Mouse (Mus musculus) heart, embryonic 12.5 days (tissue): ENCODE measurements around the gene Bcat2. TPM values are rescaled to one million over a fixed set of nuclear protein-coding genes. Genes with fewer than 3 reads are reported as not detected.

Source experiments
- ATAC-seq: fragments of 200-750 bp; cut with Nextera tagmentation; 2 replicates; pipeline ENCODE4 v1.8.0; 2017; ENCODE audit warnings: moderate TSS enrichment, moderate library complexity; ENCODE audit not compliant: insufficient number of reproducible peaks, low FRiP score
- H3K27ac ChIP-seq: fragments of 300-500 bp; sonication (generic); 2 replicates; pipeline ENCODE4 v1.5.1; 2016; ENCODE audit warnings: mild to moderate bottlenecking, moderate library complexity; ENCODE audit not compliant: poor library complexity, severe bottlenecking
- H3K27me3 ChIP-seq: fragments of 300-500 bp; sonication (generic); replicated peaks from 2 replicates; pipeline ENCODE4 v1.6.1; 2016; ENCODE audit warnings: mild to moderate bottlenecking, moderate library complexity
- H3K36me3 ChIP-seq: fragments of 300-500 bp; sonication (generic); 2 replicates; pipeline ENCODE4 v1.6.1; 2016; ENCODE audit warnings: mild to moderate bottlenecking, moderate library complexity
- H3K4me1 ChIP-seq: fragments of 300-500 bp; sonication (generic); replicated peaks from 2 replicates; pipeline ENCODE4 v1.6.1; 2016; ENCODE audit warnings: mild to moderate bottlenecking
- H3K4me2 ChIP-seq: fragments of 300-500 bp; sonication (generic); 2 replicates; pipeline ENCODE4 v1.6.1; 2016; ENCODE audit warnings: mild to moderate bottlenecking, moderate library complexity
- H3K4me3 ChIP-seq: fragments of 300-500 bp; sonication (generic); 2 replicates; pipeline ENCODE4 v1.5.1; 2016; ENCODE audit warnings: mild to moderate bottlenecking
- H3K9ac ChIP-seq: fragments of 300-500 bp; sonication (generic); 2 replicates; pipeline ENCODE4 v1.6.1; 2016; ENCODE audit warnings: mild to moderate bottlenecking, moderate library complexity
- H3K9me3 ChIP-seq: fragments of 300-500 bp; sonication (generic); replicated peaks from 2 replicates; pipeline ENCODE4 v1.6.1; 2016; ENCODE audit warnings: mild to moderate bottlenecking, moderate library complexity
- WGBS: fragments of 180-500 bp; shearing (Covaris S2); methylation state at CpG from one replicate; pipeline ENCODE4 v1.1.7; 2016; 5-methylcytosine and 5-hydroxymethylcytosine counted together
- polyA plus RNA-seq: library from polyadenylated mRNA; unstranded; fragments of >200 nt; fragmentation: Nextera tagmentation; extraction: Ambion mirVana; gene quantifications from 2 replicates; pipeline ENCODE4 v1.2.1, GENCODE M21; 2016

The Bcat2 gene
- polyA plus RNA-seq, 1 experiment from 2014 or later: 64.7 TPM

GRCm38 (mm10) chr7:45587631-45588592 is 18.0 kb downstream of the Bcat2 start:
- 91% methylated on average over 23 of the region's 23 CpGs for WGBS
- Histone ChIP-seq H3K9ac (no peak overlapping the region), H3K4me1 (peaks cover 10% of the 10 kb centered on the region; the same call in 1 of the 2 replicates), H3K36me3 (peaks cover 40% of the 10 kb centered on the region), H3K4me2 (no peak overlapping the region), H3K4me3 (no peak overlapping the region), H3K9me3 (0 out of 2 replicates have a peak, but pooled peaks cover 3% of the 10 kb centered on the region), H3K27ac (no peak overlapping the region), H3K27me3 (no peaks in the 10 kb centered on the region)
- ATAC-seq: no peak

GRCm38 (mm10) chr7:45589173-45589572 is 19.2 kb downstream of the Bcat2 start:
- H3K4me3 ChIP-seq: peak overlapping the region; percentile 36
- H3K9me3 ChIP-seq: 0 out of 2 replicates have a peak, but pooled peaks cover 3% of the 10 kb centered on the region
- H3K36me3 ChIP-seq: peaks cover 36% of the 10 kb centered on the region
- peaks cover 10% of the 10 kb centered on the region; the same call in 1 of the 2 replicates for H3K4me1 ChIP-seq
- peak; percentile 94 for ATAC-seq
- H3K27me3 ChIP-seq: no peaks in the 10 kb centered on the region
- peak overlapping the region; percentile 63 for H3K4me2 ChIP-seq
- no peak overlapping the region for H3K27ac ChIP-seq
- H3K9ac ChIP-seq: peak overlapping the region; percentile 52
- 6% methylated on average over 19 of the region's 19 CpGs for WGBS

GRCm38 (mm10) chr7:45589898-45590297 is 19.9 kb downstream of the Bcat2 start:
- H3K27me3 ChIP-seq: no peaks in the 10 kb centered on the region
- 0 out of 2 replicates have a peak, but pooled peaks cover 3% of the 10 kb centered on the region for H3K9me3 ChIP-seq
- H3K4me2 ChIP-seq: 0 out of 2 replicates have a peak overlapping the region, but pooled peaks have one; percentile 63
- 90% methylated on average over 5 of the region's 5 CpGs for WGBS
- peaks cover 31% of the 10 kb centered on the region for H3K36me3 ChIP-seq
- H3K9ac ChIP-seq: peak overlapping the region; percentile 52; the same call in 1 of the 2 replicates
- H3K27ac ChIP-seq: no peak overlapping the region
- peaks cover 10% of the 10 kb centered on the region; the same call in 1 of the 2 replicates for H3K4me1 ChIP-seq
- no peak overlapping the region for H3K4me3 ChIP-seq
- no peak for ATAC-seq

GRCm38 (mm10) chr7:45590874-45591273 is 20.9 kb downstream of the Bcat2 start:
- Histone ChIP-seq H3K36me3 (peaks cover 21% of the 10 kb centered on the region), H3K4me1 (peaks cover 14% of the 10 kb centered on the region), H3K27ac (no peak overlapping the region), H3K4me3 (no peak overlapping the region), H3K9me3 (0 out of 2 replicates have a peak, but pooled peaks cover 3% of the 10 kb centered on the region), H3K9ac (no peak overlapping the region), H3K4me2 (no peak overlapping the region), H3K27me3 (no peaks in the 10 kb centered on the region)
- WGBS: 62% methylated on average over 3 of the region's 3 CpGs
- ATAC-seq: no peak

- Histone ChIP-seq H3K9ac (no peak overlapping the region), H3K4me1 (peaks cover 21% of the 10 kb centered on the region), H3K27me3 (no peaks in the 10 kb centered on the region), H3K9me3 (no peaks in the 10 kb centered on the region), H3K27ac (no peak overlapping the region), H3K4me3 (no peak overlapping the region), H3K36me3 (peaks cover 12% of the 10 kb centered on the region), H3K4me2 (no peak overlapping the region)
- 75% methylated on average over 7 of the region's 7 CpGs for WGBS
- no peak for ATAC-seq
These were observed 21.9 kb downstream of the Bcat2 start for GRCm38 (mm10) chr7:45591880-45592279.

- no peak overlapping the region for H3K9ac ChIP-seq
- ATAC-seq: no peak
- H3K4me3 ChIP-seq: no peak overlapping the region
- no peak overlapping the region for H3K27ac ChIP-seq
- peaks cover under 1% of the 10 kb centered on the region; the same call in 1 of the 2 replicates for H3K36me3 ChIP-seq
- no peak overlapping the region for H3K4me2 ChIP-seq
- no peaks in the 10 kb centered on the region for H3K27me3 ChIP-seq
- 16% methylated on average over 10 of the region's 10 CpGs for WGBS
- no peaks in the 10 kb centered on the region for H3K9me3 ChIP-seq
- H3K4me1 ChIP-seq: peaks cover 21% of the 10 kb centered on the region
These were observed 23.3 kb downstream of the Bcat2 start for GRCm38 (mm10) chr7:45593118-45593815.

- Histone ChIP-seq H3K27me3 (no peaks in the 10 kb centered on the region), H3K36me3 (no peaks in the 10 kb centered on the region), H3K9me3 (no peaks in the 10 kb centered on the region), H3K4me2 (no peak overlapping the region), H3K4me3 (no peak overlapping the region), H3K4me1 (peaks cover 15% of the 10 kb centered on the region), H3K27ac (no peak overlapping the region), H3K9ac (no peak overlapping the region)
- ATAC-seq: no peak
- WGBS: 80% methylated on average over 4 of the region's 4 CpGs
These were observed 25.2 kb downstream of the Bcat2 start for GRCm38 (mm10) chr7:45595176-45595575.

- no peak for ATAC-seq
- H3K27ac ChIP-seq: no peak overlapping the region
- 47% methylated on average over 1 of the region's 1 CpGs for WGBS
- H3K4me1 ChIP-seq: peaks cover 15% of the 10 kb centered on the region
- no peaks in the 10 kb centered on the region for H3K9me3 ChIP-seq
- no peaks in the 10 kb centered on the region for H3K36me3 ChIP-seq
- H3K4me2 ChIP-seq: no peak overlapping the region
- H3K27me3 ChIP-seq: no peaks in the 10 kb centered on the region
- no peak overlapping the region for H3K9ac ChIP-seq
- no peak overlapping the region for H3K4me3 ChIP-seq
These were observed 26.2 kb downstream of the Bcat2 start for GRCm38 (mm10) chr7:45596107-45596506.

- H3K36me3 ChIP-seq: no peaks in the 10 kb centered on the region
- no peak overlapping the region for H3K9ac ChIP-seq
- no peak for ATAC-seq
- no peak overlapping the region for H3K4me2 ChIP-seq
- no peaks in the 10 kb centered on the region for H3K9me3 ChIP-seq
- WGBS: 86% methylated on average over 5 of the region's 5 CpGs
- H3K4me1 ChIP-seq: peaks cover 15% of the 10 kb centered on the region
- no peak overlapping the region for H3K4me3 ChIP-seq
- H3K27me3 ChIP-seq: no peaks in the 10 kb centered on the region
- H3K27ac ChIP-seq: no peak overlapping the region
These were observed 27.1 kb downstream of the Bcat2 start for GRCm38 (mm10) chr7:45597013-45597412.

- no peaks in the 10 kb centered on the region for H3K36me3 ChIP-seq
- WGBS: 82% methylated on average over 6 of the region's 6 CpGs
- H3K27ac ChIP-seq: no peak overlapping the region
- no peak overlapping the region for H3K4me2 ChIP-seq
- peaks cover 15% of the 10 kb centered on the region for H3K4me1 ChIP-seq
- H3K4me3 ChIP-seq: no peak overlapping the region
- no peaks in the 10 kb centered on the region for H3K9me3 ChIP-seq
- H3K9ac ChIP-seq: no peak overlapping the region
- H3K27me3 ChIP-seq: no peaks in the 10 kb centered on the region
- ATAC-seq: no peak
These were observed 27.6 kb downstream of the Bcat2 start for GRCm38 (mm10) chr7:45597527-45597926.
